ENCODE assay signal across 8 mouse cellular contexts in the genomic region with DNA sequence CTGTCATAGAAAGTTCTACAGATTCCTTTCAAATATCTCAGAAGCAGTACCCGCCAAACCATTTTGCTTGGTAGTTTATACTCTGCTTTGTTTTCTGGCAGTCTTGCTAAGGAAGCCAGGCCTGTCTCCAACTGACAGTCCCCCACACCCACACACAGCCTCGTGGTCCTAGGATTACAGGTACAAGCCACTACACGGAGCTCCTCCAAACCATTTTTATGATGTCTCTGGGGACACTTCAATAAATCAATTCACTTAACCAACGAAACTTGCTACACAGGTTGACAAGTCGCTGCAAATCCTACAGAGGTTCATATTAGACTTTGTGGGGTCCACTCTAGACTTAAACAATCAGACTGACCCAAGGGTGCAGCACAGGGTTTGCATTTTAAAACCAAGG. TPM values are rescaled to one million over a fixed set of nuclear protein-coding genes. Genes with fewer than 3 reads are reported as not detected.
DNase-seq lines count a peak whose midpoint lies in the region; ATAC-seq and TF ChIP-seq lines count a peak whose summit lies in the region.

No protein-coding gene starts in this region.

- peaks cover 8% of the 10 kb centered on the region; the same call in 1 of the 2 replicates for H3K4me1 ChIP-seq in lung, postnatal 0 days (ENCODE audit: insufficient read depth, low read depth, low read length)
- H3K4me1 ChIP-seq in embryonic fibroblast, embryonic 13.5 days (ENCODE audit: control insufficient read depth, insufficient read depth, low read length), result no peaks in the 10 kb centered on the region
- H3K4me1 ChIP-seq in limb, embryonic 10.5 days, result peaks cover 20% of the 10 kb centered on the region
- peaks cover 3% of the 10 kb centered on the region for H3K4me1 ChIP-seq in olfactory bulb, adult 2 months (ENCODE audit: control insufficient read depth, insufficient read depth, low read length)

- H3K4me3 ChIP-seq in lung, postnatal 0 days (ENCODE audit: low read depth, low read length), result peak overlapping the region; percentile 99
- H3K4me3 ChIP-seq in embryonic fibroblast, embryonic 13.5 days (ENCODE audit: insufficient read depth, low read length), result peak overlapping the region; percentile 90
- peak overlapping the region; percentile 80 for H3K4me3 ChIP-seq in limb, embryonic 10.5 days
- H3K4me3 ChIP-seq in olfactory bulb, adult 2 months (ENCODE audit: insufficient read depth, low read depth, low read length), result peak overlapping the region; percentile 87

- H3K27ac ChIP-seq in lung, postnatal 0 days (ENCODE audit: low read length), result peak overlapping the region; percentile 98
- no peak overlapping the region for H3K27ac ChIP-seq in embryonic fibroblast, embryonic 13.5 days (ENCODE audit: insufficient read depth, low read length)
- peak overlapping the region; percentile 91 for H3K27ac ChIP-seq in limb, embryonic 10.5 days
- H3K27ac ChIP-seq in olfactory bulb, adult 2 months (ENCODE audit: insufficient read depth, low read depth, low read length), result no peak overlapping the region

- no peak for TF ChIP-seq EP300 in lung, postnatal 0 days (IDR thresholded peaks at IDR 0.05)

- TF ChIP-seq CTCF in lung, postnatal 0 days (IDR thresholded peaks at IDR 0.05), result no peak
- no peak for TF ChIP-seq CTCF in embryonic fibroblast, embryonic 13.5 days (IDR thresholded peaks at IDR 0.05; ENCODE audit: borderline replicate concordance, insufficient read depth, low read length)
- no peak for TF ChIP-seq CTCF in olfactory bulb, adult 2 months (IDR thresholded peaks at IDR 0.05; ENCODE audit: insufficient read depth, low read depth, low read length)

- 19% methylated on average over 5 of the region's 5 CpGs for WGBS in lung, postnatal 0 days
- WGBS in limb, embryonic 10.5 days, result 25% methylated on average over 5 of the region's 5 CpGs
- 13% methylated on average over 5 of the region's 5 CpGs for WGBS in olfactory bulb, adult 2 months

- H3K36me3 ChIP-seq in lung, postnatal 0 days (ENCODE audit: insufficient read depth, low read length), result no peaks in the 10 kb centered on the region
- peaks cover 5% of the 10 kb centered on the region for H3K36me3 ChIP-seq in limb, embryonic 10.5 days

- peak overlapping the region; percentile 80 for H3K4me2 ChIP-seq in lung, postnatal 0 days (replicated peaks; ENCODE audit: low read depth, low read length)

- H3K9ac ChIP-seq in lung, postnatal 0 days (replicated peaks; ENCODE audit: low read depth), result peak overlapping the region; percentile 91

- no peak for TF ChIP-seq POLR2A in embryonic fibroblast, embryonic 13.5 days (IDR thresholded peaks at IDR 0.05; ENCODE audit: low read depth, low read length)
- no peak for TF ChIP-seq POLR2A in olfactory bulb, adult 2 months (IDR thresholded peaks at IDR 0.05; ENCODE audit: insufficient read depth, low read depth, low read length)

- no peaks in the 10 kb centered on the region for H3K9me3 ChIP-seq in lung, postnatal 0 days (ENCODE audit: low read length)
- no peaks in the 10 kb centered on the region for H3K9me3 ChIP-seq in limb, embryonic 10.5 days (replicated peaks)

- ATAC-seq in lung, postnatal 0 days, result no peak

- H3K27me3 ChIP-seq in lung, postnatal 0 days (replicated peaks; ENCODE audit: insufficient read depth, low read length), result no peaks in the 10 kb centered on the region
- no peaks in the 10 kb centered on the region for H3K27me3 ChIP-seq in limb, embryonic 10.5 days (ENCODE audit: low read depth, poor library complexity, severe bottlenecking)

- no peak for DNase-seq in lung, postnatal 0 days (ENCODE audit: low spot score)
- no peak for DNase-seq in lung, postnatal 25 days (ENCODE audit: low spot score)
- no peak for DNase-seq in limb, embryonic 10.5 days (ENCODE audit: low spot score)
- no peak for DNase-seq in retina, embryonic 14.5 days (ENCODE audit: low spot score)
- no peak for DNase-seq in spleen, postnatal 4 days (ENCODE audit: low spot score in 2 of 2)
- no peak for DNase-seq in spleen, adult 18-20 months

RNA-seq across cellular contexts. Expression of gene Rspry1, which starts 1.3 kb away (rescaled TPM):
- polyA plus RNA-seq in lung, postnatal 0 days (2015; fragmentation: Nextera tagmentation; extraction: Ambion mirVana), result 19.4 and 21.3 TPM in 2 replicates
- 28.5 and 43.2 TPM in 2 replicates for polyA plus RNA-seq in embryonic fibroblast, embryonic 13.5 days (2011; ENCODE audit: insufficient read length, low read depth, missing spikeins)
- 42.1 and 49.2 TPM in 2 replicates for polyA plus RNA-seq in limb, embryonic 10.5 days (2016; fragmentation: Nextera tagmentation; extraction: Ambion mirVana)
- polyA plus RNA-seq in olfactory bulb, adult 2 months (2012; ENCODE audit: insufficient read depth, insufficient read length, low replicate concordance, missing spikeins), result 135 TPM in 1 of 2 replicates, not detected in the other

RNA-seq across cellular contexts. Expression of gene Fam192a, which starts 1.3 kb away (rescaled TPM):
- 40.9 and 47.7 TPM in 2 replicates for polyA plus RNA-seq in lung, postnatal 0 days (2015; fragmentation: Nextera tagmentation; extraction: Ambion mirVana)
- polyA plus RNA-seq in embryonic fibroblast, embryonic 13.5 days (2011; ENCODE audit: insufficient read length, low read depth, missing spikeins), result 52.8 and 54.9 TPM in 2 replicates
- 81.0 and 89.0 TPM in 2 replicates for polyA plus RNA-seq in limb, embryonic 10.5 days (2016; fragmentation: Nextera tagmentation; extraction: Ambion mirVana)
- polyA plus RNA-seq in olfactory bulb, adult 2 months (2012; ENCODE audit: insufficient read depth, insufficient read length, low replicate concordance, missing spikeins), result 692 TPM in 1 of 2 replicates, not detected in the other

Comparison
In these comparisons a context has a peak if more than half of its experiments do, and no peak if none do; other contexts are left out.
1. H3K27ac ChIP-seq: peak in lung, postnatal 0 days (single experiment) and limb, embryonic 10.5 days (single experiment); none in embryonic fibroblast, embryonic 13.5 days (single experiment) and olfactory bulb, adult 2 months (single experiment).
2. Peak in every context shown above with its lines, with median percentiles within 50 percentile points of each other: H3K4me3 ChIP-seq.